Mouse (Mus musculus): ENCODE measurements at regions not wholly inside any gene's neighbourhood (a gene's known extent, or its start where the extent isn't known, plus 50 kb on each side); places are given as distances from the start of the nearest gene placed in this dataset.

DNA sequence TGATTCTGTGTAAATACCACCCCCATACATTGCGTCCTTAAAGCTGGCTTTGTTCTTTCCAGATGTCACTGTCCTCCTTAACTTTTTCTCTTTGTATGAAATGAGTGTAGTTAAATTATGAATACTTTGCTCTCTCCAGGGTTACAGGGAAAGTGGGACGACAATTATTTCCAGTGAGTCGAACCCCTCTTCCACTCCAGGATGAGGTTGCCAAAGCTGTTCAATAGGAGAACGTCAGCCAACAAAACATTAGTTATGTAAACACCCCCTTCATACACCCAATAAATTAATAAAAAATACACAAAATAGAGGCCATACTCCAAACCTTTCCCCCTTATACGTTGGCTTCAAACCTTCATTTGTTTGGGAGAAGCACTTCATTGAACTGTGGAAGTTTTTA, 335.8 kb downstream of the Ptprc start:
- no peaks in the 10 kb centered on the region for H3K27me3 ChIP-seq (ENCODE audit: control insufficient read depth in 1 of 2, insufficient read depth in 2 of 2, low read length in 2 of 2)

DNA sequence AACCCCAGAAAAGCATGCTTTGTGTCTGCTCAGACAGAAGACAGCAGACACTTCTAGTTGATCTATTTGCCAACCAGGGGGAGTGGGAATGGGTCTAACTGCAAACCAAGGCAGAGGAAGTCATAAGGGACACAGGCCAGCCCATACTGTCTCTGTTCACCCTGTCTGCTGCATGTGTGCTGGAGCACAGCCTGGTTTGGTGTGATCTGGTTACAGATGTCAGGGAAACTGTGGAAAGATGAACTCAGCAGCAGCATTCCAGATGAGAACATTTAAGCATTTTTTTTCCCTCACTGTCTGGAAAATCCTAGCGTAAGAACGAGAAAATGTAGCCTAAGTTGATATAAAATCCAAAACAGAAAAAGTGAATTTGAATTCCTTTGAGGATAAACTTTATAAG, 336.2 kb downstream of the Ptprc start:
- H3K79me2 ChIP-seq (ENCODE audit: control insufficient read depth, insufficient read depth, low read length, poor library complexity): no peaks in the 10 kb centered on the region
- TF ChIP-seq GATA1 (IDR thresholded peaks at IDR 0.05; ENCODE audit: low read depth, low read length) (no peak), USF1 (IDR thresholded peaks at IDR 0.05; ENCODE audit: low read depth, low read length) (no peak), ZC3H11A (IDR thresholded peaks at IDR 0.05; ENCODE audit: low read depth, low read length) (no peak), POLR2AphosphoS2 (IDR thresholded peaks at IDR 0.05; ENCODE audit: low read length) (no peak), ELF1 (IDR thresholded peaks at IDR 0.05; ENCODE audit: low read depth, low read length) (no peak), POLR2A (IDR thresholded peaks at IDR 0.05; ENCODE audit: control insufficient read depth in 1 of 2, insufficient read depth in 1 of 2, low read depth in 1 of 2, low read length in 2 of 2, poor library complexity in 1 of 2) (no peak), MXI1 (IDR thresholded peaks at IDR 0.05; ENCODE audit: low read depth, low read length) (no peak), MYC (IDR thresholded peaks at IDR 0.05; ENCODE audit: low read depth, low read length) (no peak), MEF2A (IDR thresholded peaks at IDR 0.05; ENCODE audit: extremely low read depth, insufficient replicate concordance, low read depth, low read length, poor library complexity, severe bottlenecking) (no peak), ZKSCAN1 (IDR thresholded peaks at IDR 0.05; ENCODE audit: low read depth, low read length) (no peak), POLR2AphosphoS5 (IDR thresholded peaks at IDR 0.05; ENCODE audit: borderline replicate concordance, low read depth, low read length) (no peak), TBP (IDR thresholded peaks at IDR 0.05; ENCODE audit: low read depth, low read length) (no peak), MAX (IDR thresholded peaks at IDR 0.05; ENCODE audit: low read length) (no peak), CHD2 (IDR thresholded peaks at IDR 0.05; ENCODE audit: low read length) (no peak), TCF12 (IDR thresholded peaks at IDR 0.05; ENCODE audit: low read depth, low read length) (no peak)
- no peak overlapping the region for H3K27ac ChIP-seq (ENCODE audit: control insufficient read depth, low read depth, low read length)
- H3K9me3 ChIP-seq (replicated peaks; ENCODE audit: insufficient read depth, low read length): no peaks in the 10 kb centered on the region
- H3K36me3 ChIP-seq (ENCODE audit: control insufficient read depth in 1 of 2, insufficient read depth in 2 of 2, low read length in 2 of 2): no peaks in the 10 kb centered on the region
- no peaks in the 10 kb centered on the region for H3K4me1 ChIP-seq (ENCODE audit: control insufficient read depth in 1 of 2, insufficient read depth in 2 of 2, low read length in 2 of 2)
- no peaks in the 10 kb centered on the region for H3K27me3 ChIP-seq (ENCODE audit: control insufficient read depth in 1 of 2, insufficient read depth in 2 of 2, low read length in 2 of 2)
- no peak overlapping the region for H3K4me3 ChIP-seq (ENCODE audit: control insufficient read depth in 1 of 2, insufficient read depth in 1 of 2, low read depth in 2 of 2, low read length in 2 of 2)
- no peak overlapping the region for H3K9ac ChIP-seq (ENCODE audit: control insufficient read depth, low read depth, low read length, poor library complexity, severe bottlenecking)
- no peak for DNase-seq (ENCODE audit: low read depth, low spot score)

More for the DNA sequence above, 335.8 kb downstream of the Ptprc start:
- DNase-seq (ENCODE audit: low read depth, low spot score): no peak
- no peaks in the 10 kb centered on the region for H3K36me3 ChIP-seq (ENCODE audit: control insufficient read depth in 1 of 2, insufficient read depth in 2 of 2, low read length in 2 of 2)
- no peaks in the 10 kb centered on the region for H3K9me3 ChIP-seq (replicated peaks; ENCODE audit: insufficient read depth, low read length)
- H3K4me1 ChIP-seq (ENCODE audit: control insufficient read depth in 1 of 2, insufficient read depth in 2 of 2, low read length in 2 of 2): no peaks in the 10 kb centered on the region
- no peak overlapping the region for H3K27ac ChIP-seq (ENCODE audit: control insufficient read depth, low read depth, low read length)
- TF ChIP-seq POLR2A (IDR thresholded peaks at IDR 0.05; ENCODE audit: control insufficient read depth in 1 of 2, insufficient read depth in 1 of 2, low read depth in 1 of 2, low read length in 2 of 2, poor library complexity in 1 of 2) (no peak), RAD21 (IDR thresholded peaks at IDR 0.05; ENCODE audit: low read depth, low read length) (no peak), ZC3H11A (IDR thresholded peaks at IDR 0.05; ENCODE audit: low read depth, low read length) (no peak), SIN3A (IDR thresholded peaks at IDR 0.05; ENCODE audit: low read length) (no peak), TAL1 (IDR thresholded peaks at IDR 0.05; ENCODE audit: low read length) (no peak), ZNF384 (IDR thresholded peaks at IDR 0.05; ENCODE audit: low read depth, low read length) (no peak), JUND (IDR thresholded peaks at IDR 0.05; ENCODE audit: low read depth, low read length) (no peak), MAX (IDR thresholded peaks at IDR 0.05; ENCODE audit: low read length) (no peak), SMC3 (IDR thresholded peaks at IDR 0.05; ENCODE audit: low read depth, low read length) (no peak), USF1 (IDR thresholded peaks at IDR 0.05; ENCODE audit: low read depth, low read length) (no peak), USF2 (IDR thresholded peaks at IDR 0.05; ENCODE audit: borderline replicate concordance in 1 of 2, insufficient read depth in 1 of 2, low read depth in 1 of 2, low read length in 2 of 2) (no peak), POLR2AphosphoS5 (IDR thresholded peaks at IDR 0.05; ENCODE audit: borderline replicate concordance, low read depth, low read length) (no peak), GATA1 (IDR thresholded peaks at IDR 0.05; ENCODE audit: low read depth, low read length) (no peak), NELFE (IDR thresholded peaks at IDR 0.05; ENCODE audit: low read depth, low read length) (no peak), POLR2AphosphoS2 (IDR thresholded peaks at IDR 0.05; ENCODE audit: low read length) (no peak), CTCF (IDR thresholded peaks at IDR 0.05 in 2 of 3, conservative IDR thresholded peaks at IDR 0.05 in 1 of 3; ENCODE audit: control insufficient read depth in 1 of 3, insufficient read depth in 1 of 3, low read depth in 2 of 3, low read length in 3 of 3, poor library complexity in 1 of 3, severe bottlenecking in 1 of 3) (no peak), HCFC1 (IDR thresholded peaks at IDR 0.05; ENCODE audit: low read depth, low read length) (no peak), E2F4 (IDR thresholded peaks at IDR 0.05; ENCODE audit: borderline replicate concordance, low read depth, low read length) (no peak)
- no peak overlapping the region for H3K4me3 ChIP-seq (ENCODE audit: control insufficient read depth in 1 of 2, insufficient read depth in 1 of 2, low read depth in 2 of 2, low read length in 2 of 2)
- no peaks in the 10 kb centered on the region for H3K79me2 ChIP-seq (ENCODE audit: control insufficient read depth, insufficient read depth, low read length, poor library complexity)
- no peak overlapping the region for H3K9ac ChIP-seq (ENCODE audit: control insufficient read depth, low read depth, low read length, poor library complexity, severe bottlenecking)

Data from MEL (cell line).